Mouse (Mus musculus): ENCODE measurements around the gene Olfr553. TPM values are rescaled to one million over a fixed set of nuclear protein-coding genes. Genes with fewer than 3 reads are reported as not detected.
A peak's percentile ranks its signal among the peaks of the same experiment; 100 is the strongest.
"Not testable (repeated sequence)": the region's sequence is repeated elsewhere in the genome, so short reads cannot be mapped to it uniquely, and the experiment has no call there.

Gene Olfr553
- not detected for total RNA-seq (2021)
- long read RNA-seq = 0 reads

GRCm38 (mm10) chr7:102618118-102618517 lies at the start of gene Olfr553:
Olfr553 (minus strand) TSS chr7:102618218.
- no peak for DNase-seq (ENCODE audit: low spot score in 2 of 2)

GRCm38 (mm10) chr7:102665378-102665777 lies 47.4 kb upstream of the Olfr553 start:
- peak in 1 of 2 experiments; percentile 21 for DNase-seq (ENCODE audit: low spot score in 2 of 2)

GRCm38 (mm10) chr7:102664599-102664998 lies 46.6 kb upstream of the Olfr553 start, which contains the start of gene Olfr556:
Olfr556 (plus strand) TSS chr7:102664899.
- no peak for DNase-seq (ENCODE audit: low spot score in 2 of 2)

- DNase-seq (ENCODE audit: low spot score in 2 of 2) = no peak
These were observed 40.5 kb upstream of the Olfr553 start, which contains the start of gene Olfr555 for GRCm38 (mm10) chr7:102658523-102658922. Olfr555 (plus strand) TSS chr7:102658823.

- not testable (repeated sequence) for DNase-seq (ENCODE audit: low spot score in 2 of 2)
These were observed 26.9 kb upstream of the Olfr553 start for GRCm38 (mm10) chr7:102644945-102645344.

- DNase-seq (ENCODE audit: low spot score in 2 of 2) = no peak
These were observed 20.1 kb upstream of the Olfr553 start, which contains the start of gene Olfr554 for GRCm38 (mm10) chr7:102638132-102638531. Olfr554 (plus strand) TSS chr7:102638432.

GRCm38 (mm10) chr7:102636665-102637064 lies 18.6 kb upstream of the Olfr553 start:
- peak in 1 of 2 experiments; percentile 63 for DNase-seq (ENCODE audit: low spot score in 2 of 2)

- DNase-seq (ENCODE audit: low spot score in 2 of 2) = not testable (repeated sequence)
These were observed 2.4 kb upstream of the Olfr553 start for GRCm38 (mm10) chr7:102620368-102620767.

- no peak for DNase-seq (ENCODE audit: low spot score in 2 of 2)
These were observed 1.6 kb upstream of the Olfr553 start for GRCm38 (mm10) chr7:102619608-102620007.

GRCm38 (mm10) chr7:102597378-102598031 lies 20.5 kb downstream of the Olfr553 start, which contains the start of gene Olfr552:
Olfr552 (plus strand) TSS chr7:102597770.
- no peak for DNase-seq (ENCODE audit: low spot score in 2 of 2)

GRCm38 (mm10) chr7:102591786-102592185 lies 26.2 kb downstream of the Olfr553 start, which contains the start of gene Olfr551:
Olfr551 (minus strand) TSS chr7:102591886.
- DNase-seq (ENCODE audit: low spot score in 2 of 2) = no peak

- no peak for DNase-seq (ENCODE audit: low spot score in 2 of 2)
These were observed 42.0 kb downstream of the Olfr553 start for GRCm38 (mm10) chr7:102575998-102576397.

- no peak for DNase-seq (ENCODE audit: low spot score in 2 of 2)
These were observed 44.7 kb downstream of the Olfr553 start for GRCm38 (mm10) chr7:102573174-102573830.

- DNase-seq (ENCODE audit: low spot score in 2 of 2) = peak in 1 of 2 experiments; percentile 5
These were observed 46.9 kb downstream of the Olfr553 start, which contains the start of gene Olfr550 for GRCm38 (mm10) chr7:102571142-102571541. Olfr550 (plus strand) TSS chr7:102571442.

- DNase-seq (ENCODE audit: low spot score in 2 of 2) = no peak
These were observed 51.8 kb downstream of the Olfr553 start for GRCm38 (mm10) chr7:102566219-102566618.

- peak; percentile 30 to 61 for DNase-seq (ENCODE audit: low spot score in 2 of 2)
These were observed 52.7 kb downstream of the Olfr553 start, which contains the start of gene Trim21 for GRCm38 (mm10) chr7:102564999-102565997. Trim21 (minus strand) TSS chr7:102565486.

Other genes with a start within 250 kb of the Olfr553 start
- gene Rrm1, start 176.5 kb downstream of the Olfr553 start, total RNA-seq (2021) = 10 to 100 TPM in 1 of 2 experiments, 1 to 10 TPM in 1; 9.4 to 11.4 TPM
- gene Olfr543, start 136.5 kb downstream of the Olfr553 start, total RNA-seq (2021) = not detected
- gene Olfr544, start 129.9 kb downstream of the Olfr553 start, total RNA-seq (2021) = not detected
- gene Olfr545, start 118.6 kb downstream of the Olfr553 start, total RNA-seq (2021) = not detected
- gene Olfr547, start 83.5 kb downstream of the Olfr553 start, total RNA-seq (2021) = not detected
- gene Olfr548-ps1, start 77.3 kb downstream of the Olfr553 start, total RNA-seq (2021) = not detected
- gene Olfr549, start 68.3 kb downstream of the Olfr553 start, total RNA-seq (2021) = not detected
- gene Trim21, start 52.7 kb downstream of the Olfr553 start, total RNA-seq (2021) = 1 to 10 TPM; 3.3 to 4.0 TPM
- 1 to 10 TPM; 2.4 to 2.8 TPM for gene Olfr550, start 46.8 kb downstream of the Olfr553 start, total RNA-seq (2021)
- gene Olfr551, start 26.3 kb downstream of the Olfr553 start, total RNA-seq (2021) = not detected
- under 1 TPM; 0.07 to 0.08 TPM for gene Olfr552, start 20.4 kb downstream of the Olfr553 start, total RNA-seq (2021)
- gene Olfr554, start 20.2 kb upstream of the Olfr553 start, total RNA-seq (2021) = under 1 TPM in 1 of 2 experiments, not detected in 1; 0.23 TPM
- gene Olfr555, start 40.6 kb upstream of the Olfr553 start, total RNA-seq (2021) = not detected
- not detected for gene Olfr556, start 46.7 kb upstream of the Olfr553 start, total RNA-seq (2021)
- gene Trim68, start 69.1 kb upstream of the Olfr553 start, total RNA-seq (2021) = 1 to 10 TPM; 5.2 to 6.4 TPM
- under 1 TPM in 1 of 2 experiments, not detected in 1; 0.20 TPM for gene Olfr557, start 77.7 kb upstream of the Olfr553 start, total RNA-seq (2021)
- under 1 TPM; 0.30 to 0.32 TPM for gene Olfr558, start 84.0 kb upstream of the Olfr553 start, total RNA-seq (2021)
- gene Olfr33, start 100.9 kb upstream of the Olfr553 start, total RNA-seq (2021) = not detected
- not detected for gene Olfr559, start 109.3 kb upstream of the Olfr553 start, total RNA-seq (2021)
- gene Olfr560, start 141.1 kb upstream of the Olfr553 start, total RNA-seq (2021) = not detected
- gene Olfr78, start 141.3 kb upstream of the Olfr553 start, total RNA-seq (2021) = under 1 TPM; 0.10 to 0.12 TPM
- under 1 TPM in 1 of 2 experiments, not detected in 1; 0.13 TPM for gene Olfr561, start 153.0 kb upstream of the Olfr553 start, total RNA-seq (2021)
- gene Olfr564, start 185.3 kb upstream of the Olfr553 start, total RNA-seq (2021) = not detected
- not detected for gene Olfr566, start 240.5 kb upstream of the Olfr553 start, total RNA-seq (2021)

Data from layer of hippocampus, adult 18-20 months (tissue).